Mouse (Mus musculus) gastrocnemius, adult 2 months (tissue): ENCODE results near the gene Kirrel. TPM values are rescaled to one million over a fixed set of nuclear protein-coding genes. Genes with fewer than 3 reads are reported as not detected.
A peak's percentile ranks its signal among the peaks of the same experiment; 100 is the strongest.

Experiments used
- DNase-seq: peaks from one replicate; pipeline ENCODE4 v3.0.0; 2022
- H3K27ac ChIP-seq: fragments of 200-600 bp; 2 replicates; pipeline ENCODE4 v1.8.1; 2022; ENCODE audit warnings: mild to moderate bottlenecking
- H3K4me3 ChIP-seq: fragments of 200-600 bp; 2 replicates; pipeline ENCODE4 v1.8.1; 2022; ENCODE audit warnings: mild to moderate bottlenecking, moderate library complexity
- CTCF ChIP-seq: fragments of 200-600 bp; IDR thresholded peaks from 2 replicates; pipeline ENCODE4 v1.8.1; 2022; ENCODE audit warnings: antibody characterized with exemption, mild to moderate bottlenecking, moderate library complexity
- intact Hi-C: fragments of 180-260 bp; cut with DNase I; formaldehyde crosslinking; loops from one replicate; pipeline ENCODE4 v1.15.1; 2025
- total RNA-seq, 2 experiments: library from RNA; stranded (reverse); gene quantifications; 2 replicates each; pipeline ENCODE4 v1.2.3; 2021

Gene Kirrel
- total RNA-seq, 2 experiments from 2014 or later = 4.1 to 5.7 TPM

- TF ChIP-seq CTCF = no peak
- Histone ChIP-seq H3K27ac (no peak overlapping the region), H3K4me3 (no peak overlapping the region)
- DNase-seq = no peak
- intact Hi-C loops = no loop called here
Measured at GRCm38 (mm10) chr3:87077681-87078080, 96.9 kb downstream of the Kirrel start.

- Histone ChIP-seq H3K4me3 (no peak overlapping the region), H3K27ac (no peak overlapping the region)
- no peak for DNase-seq
- intact Hi-C loops = no loop called here
- TF ChIP-seq CTCF = no peak
Measured at GRCm38 (mm10) chr3:87076899-87077298, 97.6 kb downstream of the Kirrel start.

DNA sequence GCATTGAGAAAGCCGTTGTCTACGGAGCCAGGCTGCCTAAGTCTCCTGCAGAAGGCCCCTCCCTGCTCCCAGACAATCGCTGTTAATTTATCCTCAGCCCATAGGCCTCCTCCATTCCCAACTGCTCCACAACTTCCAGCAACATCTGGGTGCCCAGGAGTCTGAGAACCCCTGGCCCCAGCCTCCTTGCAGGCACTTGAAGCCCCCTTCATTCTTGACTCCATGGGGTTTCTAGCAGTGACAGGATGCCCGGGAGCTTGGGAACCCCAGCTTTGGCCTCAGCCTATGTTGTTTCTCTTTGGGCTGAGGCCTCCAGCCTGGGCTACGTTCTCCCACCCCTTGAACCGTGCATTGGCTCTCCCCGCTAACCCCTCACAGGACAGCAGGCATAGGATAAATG, 98.4 kb downstream of the Kirrel start:
- Histone ChIP-seq H3K4me3 (no peak overlapping the region), H3K27ac (no peak overlapping the region)
- intact Hi-C loops = no loop called here
- DNase-seq = no peak
- no peak for TF ChIP-seq CTCF

DNA sequence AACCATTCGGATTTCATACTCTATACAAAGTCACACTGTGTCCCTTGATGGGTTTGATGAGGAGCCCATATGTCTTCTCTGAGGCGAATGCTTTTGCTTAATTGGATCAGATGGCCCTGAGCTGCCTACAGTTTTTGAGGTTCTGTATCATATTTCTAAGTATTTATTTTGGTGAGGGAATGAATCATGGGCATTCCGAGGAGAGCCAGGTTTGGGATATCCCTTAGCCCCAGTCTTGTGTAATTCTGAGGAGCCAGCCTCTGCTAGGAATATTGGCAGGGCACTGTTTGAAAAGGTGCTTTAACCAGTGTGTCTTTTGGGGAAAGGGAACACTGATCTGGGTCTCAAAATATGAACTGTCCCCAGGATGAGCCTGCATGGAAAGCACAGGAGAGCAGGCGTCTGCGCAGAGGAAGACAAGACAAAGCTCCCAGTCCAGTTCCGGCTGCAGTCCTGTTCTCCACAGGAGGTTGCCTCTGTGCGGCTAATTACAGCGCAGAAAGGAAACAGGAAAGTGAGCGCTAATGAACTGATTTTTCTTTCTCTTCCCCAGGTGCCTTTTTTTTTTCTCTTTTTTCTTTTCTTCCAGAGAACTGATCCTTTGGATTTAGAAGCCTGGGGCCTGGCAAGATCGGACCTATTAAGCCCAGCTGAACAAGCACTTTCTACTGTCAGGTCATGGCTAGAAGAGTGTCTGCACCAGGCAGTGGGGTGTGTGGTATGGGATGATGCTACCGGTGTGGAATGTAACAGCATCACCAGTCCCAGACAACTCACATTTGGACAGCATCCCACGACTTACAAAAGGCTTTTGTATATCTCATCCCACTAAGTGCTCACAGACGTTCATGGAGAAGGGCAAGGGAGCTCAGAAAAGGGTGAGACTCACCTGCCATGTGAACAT, 101.7 kb downstream of the Kirrel start:
- Histone ChIP-seq H3K4me3 (no peak overlapping the region), H3K27ac (no peak overlapping the region)
- no peak for DNase-seq
- intact Hi-C loops = no loop called here
- TF ChIP-seq CTCF = no peak

- H3K27ac ChIP-seq = no peak overlapping the region
- DNase-seq = no peak
- H3K4me3 ChIP-seq = no peak overlapping the region
- TF ChIP-seq CTCF = no peak
- intact Hi-C loops = no loop called here
Measured at GRCm38 (mm10) chr3:87072191-87072590, 102.4 kb downstream of the Kirrel start.

DNA sequence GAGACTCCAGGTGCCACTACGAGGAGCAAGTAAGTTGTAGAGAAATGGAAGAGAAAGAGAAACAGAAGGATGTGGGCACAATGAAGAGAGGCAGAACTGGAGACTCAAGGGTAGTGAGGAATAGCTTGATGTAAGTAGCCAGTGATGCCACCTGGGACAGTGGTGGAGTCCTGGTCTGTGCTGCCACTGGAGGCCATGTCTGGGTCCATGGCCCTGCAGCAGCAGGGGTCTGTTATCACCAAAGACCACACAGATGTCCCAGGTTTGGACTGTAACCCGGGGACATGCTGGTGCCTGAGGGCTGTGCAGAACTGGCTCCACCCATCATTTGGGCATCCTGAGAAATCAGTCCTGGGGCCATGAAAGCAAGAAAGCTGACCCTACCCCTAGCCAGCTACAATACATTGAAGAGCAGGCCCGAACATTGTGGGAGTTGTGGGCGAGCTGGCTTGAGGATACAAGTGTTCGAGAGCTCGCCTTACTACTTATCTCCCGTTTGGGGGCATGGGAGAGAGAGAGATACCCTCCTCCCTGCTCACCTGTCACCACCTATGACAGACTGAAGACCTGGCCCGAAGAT, 107.1 kb downstream of the Kirrel start:
- no peak for DNase-seq
- intact Hi-C loops = no loop called here
- Histone ChIP-seq H3K4me3 (no peak overlapping the region), H3K27ac (no peak overlapping the region)
- no peak for TF ChIP-seq CTCF

DNA sequence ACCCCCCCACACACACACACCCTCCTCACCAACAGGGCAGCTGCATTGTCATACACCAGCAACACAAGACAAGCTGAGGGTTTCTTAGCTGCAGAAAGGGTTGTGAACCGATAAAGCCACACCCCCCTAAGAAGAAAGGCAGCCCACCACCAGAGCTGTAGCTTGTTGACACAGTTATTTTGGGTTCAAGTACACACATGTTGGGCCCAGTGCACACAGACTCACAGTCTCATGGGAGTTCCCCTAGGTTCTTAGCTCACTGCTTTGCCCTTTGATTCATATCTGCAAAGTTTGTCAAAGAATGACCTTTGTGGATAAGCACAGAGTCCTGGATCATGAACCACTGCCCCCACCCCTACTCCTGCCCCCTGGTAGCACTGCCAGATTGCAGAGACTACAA, 120.6 kb downstream of the Kirrel start:
- Histone ChIP-seq H3K27ac (no peak overlapping the region), H3K4me3 (no peak overlapping the region)
- DNase-seq = no peak
- intact Hi-C loops = no loop called here
- TF ChIP-seq CTCF = no peak

- no peak for TF ChIP-seq CTCF
- no peak overlapping the region for H3K4me3 ChIP-seq
- intact Hi-C loops = no loop called here
- H3K27ac ChIP-seq = no peak overlapping the region
- no peak for DNase-seq
Measured at GRCm38 (mm10) chr3:87047801-87048200, 126.7 kb downstream of the Kirrel start.

DNA sequence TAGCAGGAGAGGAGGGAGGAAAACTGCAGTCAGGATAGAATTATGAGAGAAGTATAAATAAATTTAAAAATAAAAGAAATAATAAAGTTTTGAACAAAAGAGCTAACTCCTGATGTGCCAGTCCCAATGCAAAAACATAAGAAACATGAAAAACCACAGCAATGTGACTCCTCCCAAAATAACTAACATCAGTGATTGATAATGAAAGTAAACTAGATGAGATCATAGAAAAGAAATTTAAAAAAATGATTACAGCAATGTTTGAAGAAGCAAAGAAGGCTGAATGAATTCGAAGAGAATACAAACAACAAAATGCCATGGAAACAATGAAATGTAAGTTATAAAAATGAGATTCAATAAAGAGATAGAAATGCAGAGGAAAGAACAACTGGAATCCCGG, 132.8 kb downstream of the Kirrel start:
- no peak for TF ChIP-seq CTCF

DNA sequence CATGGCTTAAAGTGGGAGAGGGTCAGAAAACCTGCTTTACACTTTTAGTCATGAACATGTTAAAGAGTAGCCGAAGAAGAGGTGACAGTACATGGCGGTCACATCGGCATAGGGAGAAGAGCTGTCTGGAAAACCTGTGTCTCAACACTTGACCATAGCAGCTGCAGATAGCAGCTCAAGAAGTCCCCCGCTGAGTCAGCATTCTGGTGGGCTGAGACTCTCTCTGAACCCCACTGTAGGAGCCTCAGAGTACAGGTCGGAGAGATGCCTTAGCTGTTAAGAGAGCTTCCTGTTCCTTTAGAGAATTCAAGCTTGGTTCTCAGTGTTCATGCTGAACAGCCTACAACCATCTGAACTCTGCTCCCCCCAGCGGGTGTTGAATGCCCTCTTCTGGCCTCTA, 136.0 kb downstream of the Kirrel start:
- DNase-seq = no peak
- H3K4me3 ChIP-seq = no peak overlapping the region
- TF ChIP-seq CTCF = no peak
- no peak overlapping the region for H3K27ac ChIP-seq
- intact Hi-C loops = no loop called here

More for the DNA sequence above, 132.8 kb downstream of the Kirrel start:
- Histone ChIP-seq H3K27ac (no peak overlapping the region), H3K4me3 (no peak overlapping the region)
- intact Hi-C loops = no loop called here
- no peak for DNase-seq

GRCm38 (mm10) chr3:87034061-87034460, 140.5 kb downstream of the Kirrel start:
- intact Hi-C loops = loop anchor here (5.0 kb wide), 3 partner anchors 53 to 463 kb away; no protein-coding TSS in a partner anchor
- TF ChIP-seq CTCF = no peak
- no peak for DNase-seq
- no peak overlapping the region for H3K4me3 ChIP-seq
- no peak overlapping the region for H3K27ac ChIP-seq

DNA sequence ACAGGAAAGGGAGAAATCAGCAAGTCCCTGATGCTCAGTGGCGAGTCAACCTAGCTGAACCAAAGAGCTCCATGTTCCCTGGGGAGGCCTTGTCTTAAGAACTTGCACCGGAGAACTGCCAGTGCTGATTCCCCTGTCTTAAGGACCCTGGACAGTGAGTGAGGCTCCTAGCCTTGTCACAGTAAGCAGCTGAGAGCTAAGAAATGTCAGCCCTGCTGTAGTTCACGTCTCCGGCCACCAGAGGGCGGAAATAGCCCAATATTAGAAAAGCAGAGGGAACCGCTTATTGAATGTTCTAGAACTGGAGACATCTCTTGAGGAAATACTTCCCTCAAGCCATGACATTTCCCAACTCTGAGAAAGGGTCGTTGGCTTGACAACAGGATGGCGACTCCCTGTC, 141.2 kb downstream of the Kirrel start:
- Histone ChIP-seq H3K4me3 (no peak overlapping the region), H3K27ac (no peak overlapping the region)
- TF ChIP-seq CTCF = peak; percentile 93
- intact Hi-C loops = loop anchor here (5.0 kb wide), 3 partner anchors 54 to 464 kb away; no protein-coding TSS in a partner anchor
- DNase-seq = peak; percentile 74

DNA sequence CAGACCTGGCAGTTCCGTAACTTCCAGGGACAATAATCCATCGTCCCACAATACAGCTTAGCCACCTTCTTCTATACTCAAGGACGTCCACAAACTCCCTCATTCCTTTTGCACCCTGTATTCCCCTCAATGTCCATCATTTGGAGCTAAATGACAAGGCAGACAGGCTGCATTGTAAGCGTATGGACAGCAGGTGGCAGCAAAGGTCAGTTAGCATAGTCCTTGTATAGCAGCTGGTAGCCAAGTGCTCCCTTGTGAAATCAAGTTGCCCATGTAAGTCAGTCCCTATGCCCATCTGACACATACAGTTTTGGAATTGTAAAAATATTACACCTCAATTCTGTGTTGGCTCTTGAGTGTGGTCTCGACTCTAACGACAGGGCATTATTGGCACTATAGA, 143.7 kb downstream of the Kirrel start:
- peak; percentile 67 for DNase-seq

More for the DNA sequence above, 143.7 kb downstream of the Kirrel start:
- no peak overlapping the region for H3K27ac ChIP-seq
- H3K4me3 ChIP-seq = no peak overlapping the region
- intact Hi-C loops = loop anchor here (5.0 kb wide), 3 partner anchors 56 to 466 kb away; no protein-coding TSS in a partner anchor
- peak; percentile 89 for TF ChIP-seq CTCF

Other genes with a start within 250 kb of the Kirrel start
- 1 to 10 TPM; 1.8 to 6.4 TPM for gene Cd1d1, start 175.3 kb downstream of the Kirrel start, total RNA-seq
- 1 to 10 TPM; 1.6 to 3.4 TPM for gene Fcrls, start 89.0 kb upstream of the Kirrel start, total RNA-seq
- not detected for gene Cd5l, start 183.1 kb upstream of the Kirrel start, total RNA-seq
- gene Fcrl1, start 201.6 kb upstream of the Kirrel start, total RNA-seq = not detected